Mouse (Mus musculus) liver, embryonic 15.5 days (tissue): ENCODE measurements around the gene H3f3b. TPM values are rescaled to one million over a fixed set of nuclear protein-coding genes. Genes with fewer than 3 reads are reported as not detected.

ENCODE experiments used
- ATAC-seq: fragments of 200-750 bp; cut with Nextera tagmentation; 2 replicates; pipeline ENCODE4 v1.8.0; 2017; ENCODE audit warnings: moderate number of reproducible peaks, mild to moderate bottlenecking, moderate library complexity; ENCODE audit not compliant: insufficient read depth
- H3K27ac ChIP-seq: fragments of 300-500 bp; sonication (generic); replicated peaks from 2 replicates; pipeline ENCODE4 v1.5.1; 2015; ENCODE audit warnings: mild to moderate bottlenecking, inconsistent platforms
- H3K27me3 ChIP-seq: fragments of 300-500 bp; sonication (generic); 2 replicates; pipeline ENCODE4 v1.6.1; 2015; ENCODE audit warnings: mild to moderate bottlenecking, inconsistent platforms
- H3K36me3 ChIP-seq: fragments of 300-500 bp; sonication (generic); replicated peaks from 2 replicates; pipeline ENCODE4 v1.6.1; 2015; ENCODE audit warnings: moderate library complexity, mild to moderate bottlenecking, inconsistent platforms
- H3K4me1 ChIP-seq: fragments of 300-500 bp; sonication (generic); replicated peaks from 2 replicates; pipeline ENCODE4 v1.6.1; 2015; ENCODE audit warnings: inconsistent platforms
- H3K4me2 ChIP-seq: fragments of 300-500 bp; sonication (generic); 2 replicates; pipeline ENCODE4 v1.6.1; 2015; ENCODE audit warnings: moderate library complexity, mild to moderate bottlenecking, inconsistent platforms
- H3K4me3 ChIP-seq: fragments of 300-500 bp; sonication (generic); replicated peaks from 2 replicates; pipeline ENCODE4 v1.5.1; 2015; ENCODE audit warnings: mild to moderate bottlenecking, inconsistent platforms
- H3K9ac ChIP-seq: fragments of 300-500 bp; sonication (generic); 2 replicates; pipeline ENCODE4 v1.6.1; 2015; ENCODE audit warnings: moderate library complexity, mild to moderate bottlenecking, inconsistent platforms
- H3K9me3 ChIP-seq: fragments of 300-500 bp; sonication (generic); replicated peaks from 2 replicates; pipeline ENCODE4 v1.6.1; 2016; ENCODE audit warnings: inconsistent platforms
- WGBS: fragments of 180-500 bp; shearing (Covaris S2); methylation state at CpG from one replicate; pipeline ENCODE4 v1.1.7; 2015; ENCODE audit warnings: mixed read lengths; ENCODE audit not compliant: insufficient replicate concordance; 5-methylcytosine and 5-hydroxymethylcytosine counted together
- polyA plus RNA-seq: library from polyadenylated mRNA; unstranded; fragments of >200 nt; fragmentation: Nextera tagmentation; extraction: Ambion mirVana; gene quantifications from 2 replicates; pipeline ENCODE4 v1.2.1, GENCODE M21; 2015

Gene H3f3b
- polyA plus RNA-seq, 1 experiment from 2014 or later = 595 TPM

GRCm38 (mm10) chr11:115997662-115998061 lies 30.1 kb downstream of the H3f3b start:
- peaks cover 28% of the 10 kb centered on the region for H3K27me3 ChIP-seq
- H3K4me3 ChIP-seq = no peak overlapping the region
- H3K4me2 ChIP-seq = no peak overlapping the region
- H3K36me3 ChIP-seq = no peaks in the 10 kb centered on the region
- 66% methylated on average over 5 of the region's 5 CpGs for whole genome bisulfite sequencing
- H3K27ac ChIP-seq = no peak overlapping the region
- no peak for ATAC-seq
- no peak overlapping the region for H3K9ac ChIP-seq
- H3K4me1 ChIP-seq = peaks cover 5% of the 10 kb centered on the region; the same call in 1 of the 2 replicates
- no peaks in the 10 kb centered on the region for H3K9me3 ChIP-seq

GRCm38 (mm10) chr11:115997047-115997446 lies 30.7 kb downstream of the H3f3b start:
- no peaks in the 10 kb centered on the region for H3K36me3 ChIP-seq
- 67% methylated on average over 4 of the region's 4 CpGs for WGBS
- H3K4me1 ChIP-seq = peaks cover 5% of the 10 kb centered on the region; the same call in 1 of the 2 replicates
- H3K27ac ChIP-seq = no peak overlapping the region
- H3K9ac ChIP-seq = no peak overlapping the region
- H3K4me3 ChIP-seq = no peak overlapping the region
- no peak for ATAC-seq
- H3K4me2 ChIP-seq = no peak overlapping the region
- peaks cover 31% of the 10 kb centered on the region for H3K27me3 ChIP-seq
- no peaks in the 10 kb centered on the region for H3K9me3 ChIP-seq

GRCm38 (mm10) chr11:115995256-115995655 lies 32.5 kb downstream of the H3f3b start:
- H3K4me2 ChIP-seq = no peak overlapping the region
- WGBS = 73% methylated on average over 3 of the region's 3 CpGs
- ATAC-seq = no peak
- peaks cover 5% of the 10 kb centered on the region; the same call in 1 of the 2 replicates for H3K4me1 ChIP-seq
- H3K36me3 ChIP-seq = no peaks in the 10 kb centered on the region
- no peak overlapping the region for H3K9ac ChIP-seq
- peaks cover 23% of the 10 kb centered on the region for H3K27me3 ChIP-seq
- no peaks in the 10 kb centered on the region for H3K9me3 ChIP-seq
- H3K27ac ChIP-seq = no peak overlapping the region
- no peak overlapping the region for H3K4me3 ChIP-seq

GRCm38 (mm10) chr11:115992098-115992497 lies 35.7 kb downstream of the H3f3b start:
- H3K27ac ChIP-seq = no peak overlapping the region
- H3K9ac ChIP-seq = no peak overlapping the region
- peaks cover 4% of the 10 kb centered on the region for H3K4me1 ChIP-seq
- H3K27me3 ChIP-seq = peaks cover 18% of the 10 kb centered on the region
- no peak overlapping the region for H3K4me3 ChIP-seq
- H3K9me3 ChIP-seq = no peaks in the 10 kb centered on the region
- no peak overlapping the region for H3K4me2 ChIP-seq
- 47% methylated on average over 4 of the region's 4 CpGs for WGBS
- no peak for ATAC-seq
- no peaks in the 10 kb centered on the region for H3K36me3 ChIP-seq

- no peak overlapping the region for H3K27ac ChIP-seq
- H3K9ac ChIP-seq = no peak overlapping the region
- H3K9me3 ChIP-seq = no peaks in the 10 kb centered on the region
- H3K4me1 ChIP-seq = peaks cover 4% of the 10 kb centered on the region
- H3K4me2 ChIP-seq = peak overlapping the region; percentile 46
- H3K36me3 ChIP-seq = no peaks in the 10 kb centered on the region
- peak overlapping the region; percentile 33 for H3K4me3 ChIP-seq
- peaks cover 26% of the 10 kb centered on the region for H3K27me3 ChIP-seq
- ATAC-seq = no peak
- 35% methylated on average over 15 of the region's 15 CpGs for WGBS
These were observed 38.1 kb downstream of the H3f3b start for GRCm38 (mm10) chr11:115989686-115990085.

GRCm38 (mm10) chr11:115983291-115983690 lies 44.5 kb downstream of the H3f3b start:
- no peak for ATAC-seq
- H3K4me3 ChIP-seq = no peak overlapping the region
- no peaks in the 10 kb centered on the region for H3K4me1 ChIP-seq
- no peak overlapping the region for H3K27ac ChIP-seq
- WGBS = 74% methylated on average over 8 of the region's 8 CpGs
- H3K4me2 ChIP-seq = no peak overlapping the region
- H3K36me3 ChIP-seq = no peaks in the 10 kb centered on the region
- H3K27me3 ChIP-seq = peaks cover 27% of the 10 kb centered on the region
- no peak overlapping the region for H3K9ac ChIP-seq
- no peaks in the 10 kb centered on the region for H3K9me3 ChIP-seq

- WGBS = 84% methylated on average over 15 of the region's 15 CpGs
- H3K4me1 ChIP-seq = no peaks in the 10 kb centered on the region
- H3K4me2 ChIP-seq = no peak overlapping the region
- H3K4me3 ChIP-seq = no peak overlapping the region
- H3K9ac ChIP-seq = no peak overlapping the region
- ATAC-seq = no peak
- H3K36me3 ChIP-seq = no peaks in the 10 kb centered on the region
- H3K27ac ChIP-seq = no peak overlapping the region
- H3K9me3 ChIP-seq = no peaks in the 10 kb centered on the region
- peaks cover 35% of the 10 kb centered on the region for H3K27me3 ChIP-seq
These were observed 45.3 kb downstream of the H3f3b start for GRCm38 (mm10) chr11:115982472-115982871.

- ATAC-seq = no peak
- no peak overlapping the region for H3K4me3 ChIP-seq
- no peak overlapping the region for H3K27ac ChIP-seq
These were observed 52.2 kb downstream of the H3f3b start for GRCm38 (mm10) chr11:115975544-115975943.

GRCm38 (mm10) chr11:115975083-115975420 lies 52.7 kb downstream of the H3f3b start:
- no peak overlapping the region for H3K27ac ChIP-seq
- peaks cover 71% of the 10 kb centered on the region for H3K27me3 ChIP-seq
- peaks cover 14% of the 10 kb centered on the region for H3K4me1 ChIP-seq
- peak overlapping the region; percentile 47 for H3K4me3 ChIP-seq
- ATAC-seq = no peak
- H3K9me3 ChIP-seq = no peaks in the 10 kb centered on the region
- H3K9ac ChIP-seq = no peak overlapping the region
- H3K36me3 ChIP-seq = no peaks in the 10 kb centered on the region
- WGBS = 3% methylated on average over 18 of the region's 18 CpGs
- peak overlapping the region; percentile 65 for H3K4me2 ChIP-seq

More at GRCm38 (mm10) chr11:115975544-115975943, 52.2 kb downstream of the H3f3b start:
- H3K27me3 ChIP-seq = peaks cover 71% of the 10 kb centered on the region
- 36% methylated on average over 12 of the region's 12 CpGs for WGBS
- H3K4me2 ChIP-seq = no peak overlapping the region
- peaks cover 12% of the 10 kb centered on the region for H3K4me1 ChIP-seq
- H3K9ac ChIP-seq = no peak overlapping the region
- no peaks in the 10 kb centered on the region for H3K9me3 ChIP-seq
- H3K36me3 ChIP-seq = no peaks in the 10 kb centered on the region

- H3K4me2 ChIP-seq = peak within 1 kb of the TSS; percentile 65
- H3K36me3 ChIP-seq = no peaks in the 10 kb centered on the region
- H3K9me3 ChIP-seq = no peaks in the 10 kb centered on the region
- WGBS = 9% methylated on average over 57 of the region's 58 CpGs
- peaks cover 16% of the 10 kb centered on the region for H3K4me1 ChIP-seq
- peaks cover 71% of the 10 kb centered on the region for H3K27me3 ChIP-seq
- no peak for ATAC-seq
- no peak within 1 kb of the TSS for H3K9ac ChIP-seq
- H3K27ac ChIP-seq = no peak within 1 kb of the TSS
- peak within 1 kb of the TSS; percentile 47 for H3K4me3 ChIP-seq
These were observed 53.3 kb downstream of the H3f3b start, which contains the start of gene Itgb4 for GRCm38 (mm10) chr11:115974309-115975082. Itgb4 (plus strand) TSS chr11:115974709.
